Mouse (Mus musculus) midbrain, embryonic 16.5 days (tissue): ENCODE data around the gene Lhfpl5. TPM values are rescaled to one million over a fixed set of nuclear protein-coding genes. Genes with fewer than 3 reads are reported as not detected.
"Not testable (repeated sequence)": the region's sequence is repeated elsewhere in the genome, so short reads cannot be mapped to it uniquely, and the experiment has no call there.

Source experiments
- ATAC-seq: fragments of 200-750 bp; cut with Nextera tagmentation; 2 replicates; pipeline ENCODE4 v1.8.0; 2017; ENCODE audit warnings: moderate TSS enrichment
- H3K27ac ChIP-seq: fragments of 300-500 bp; sonication (generic); 2 replicates; pipeline ENCODE4 v1.5.1; 2014; ENCODE audit warnings: mild to moderate bottlenecking, low read length, mixed read lengths
- H3K27me3 ChIP-seq: fragments of 300-500 bp; sonication (generic); 2 replicates; pipeline ENCODE4 v1.6.1; 2014; ENCODE audit warnings: low read depth, low read length, mixed read lengths; ENCODE audit not compliant: control insufficient read depth, insufficient read depth
- H3K36me3 ChIP-seq: fragments of 300-500 bp; sonication (generic); 2 replicates; pipeline ENCODE4 v1.6.1; 2014; ENCODE audit warnings: mild to moderate bottlenecking, low read length, moderate library complexity, mixed read lengths; ENCODE audit not compliant: control insufficient read depth, insufficient read depth
- H3K4me1 ChIP-seq: fragments of 300-500 bp; sonication (generic); 2 replicates; pipeline ENCODE4 v1.6.1; 2014; ENCODE audit warnings: mild to moderate bottlenecking, low read length, mixed read lengths; ENCODE audit not compliant: control insufficient read depth, insufficient read depth
- H3K4me2 ChIP-seq: fragments of 300-500 bp; sonication (generic); 2 replicates; pipeline ENCODE4 v1.6.1; 2014; ENCODE audit warnings: mild to moderate bottlenecking, low read length, mixed read lengths
- H3K4me3 ChIP-seq: fragments of 300-500 bp; sonication (generic); 2 replicates; pipeline ENCODE4 v1.5.1; 2014; ENCODE audit warnings: low read depth, mild to moderate bottlenecking, low read length, moderate library complexity, mixed read lengths
- H3K9ac ChIP-seq: fragments of 300-500 bp; sonication (generic); 2 replicates; pipeline ENCODE4 v1.6.1; 2014; ENCODE audit warnings: low read depth, low read length, mixed read lengths
- H3K9me3 ChIP-seq: fragments of 300-500 bp; sonication (generic); replicated peaks from 2 replicates; pipeline ENCODE4 v1.6.1; 2014; ENCODE audit warnings: mild to moderate bottlenecking, low read length, mixed read lengths; ENCODE audit not compliant: control insufficient read depth, poor library complexity, severe bottlenecking
- WGBS: fragments of 180-500 bp; shearing (Covaris S2); extraction: QIAGEN DNeasy Blood & Tissue Kit; methylation state at CpG from one replicate; pipeline ENCODE4 v1.1.7; 2014; 5-methylcytosine and 5-hydroxymethylcytosine counted together
- polyA plus RNA-seq: library from polyadenylated mRNA; unstranded; fragments of >200 nt; fragmentation: Nextera tagmentation; extraction: Ambion mirVana; gene quantifications from 2 replicates; pipeline ENCODE4 v1.2.1, GENCODE M21; 2015

Lhfpl5 gene
- polyA plus RNA-seq, 1 experiment from 2014 or later, result 16.6 TPM

DNA sequence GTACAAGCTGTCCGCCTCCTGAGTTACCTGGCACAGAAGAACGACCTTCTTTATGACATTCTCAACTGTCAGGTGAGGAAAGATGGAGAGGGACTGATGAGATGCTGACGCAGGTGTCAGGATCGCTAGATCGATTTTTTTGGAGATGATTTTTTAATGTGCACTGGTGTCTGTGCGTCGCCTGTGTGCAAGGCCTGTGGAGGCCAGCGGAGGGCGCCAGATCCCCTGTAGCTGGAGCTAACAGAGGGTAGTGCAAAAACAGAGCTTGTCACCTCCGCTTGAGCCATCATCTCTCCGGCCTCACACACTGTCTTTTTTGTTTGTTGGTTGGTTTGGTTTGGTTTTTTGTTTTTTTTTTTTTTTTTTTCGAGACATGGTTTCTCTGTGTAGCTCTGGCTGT lies 37.6 kb upstream of the Lhfpl5 start:
- WGBS, result 57% methylated on average over 12 of the region's 12 CpGs
- Histone ChIP-seq H3K36me3 (no peaks in the 10 kb centered on the region), H3K4me1 (no peaks in the 10 kb centered on the region), H3K4me3 (no peak overlapping the region), H3K9me3 (peaks cover 6% of the 10 kb centered on the region; the same call in 1 of the 2 replicates), H3K4me2 (no peak overlapping the region), H3K27me3 (no peaks in the 10 kb centered on the region), H3K27ac (no peak overlapping the region), H3K9ac (no peak overlapping the region)
- no peak for ATAC-seq

DNA sequence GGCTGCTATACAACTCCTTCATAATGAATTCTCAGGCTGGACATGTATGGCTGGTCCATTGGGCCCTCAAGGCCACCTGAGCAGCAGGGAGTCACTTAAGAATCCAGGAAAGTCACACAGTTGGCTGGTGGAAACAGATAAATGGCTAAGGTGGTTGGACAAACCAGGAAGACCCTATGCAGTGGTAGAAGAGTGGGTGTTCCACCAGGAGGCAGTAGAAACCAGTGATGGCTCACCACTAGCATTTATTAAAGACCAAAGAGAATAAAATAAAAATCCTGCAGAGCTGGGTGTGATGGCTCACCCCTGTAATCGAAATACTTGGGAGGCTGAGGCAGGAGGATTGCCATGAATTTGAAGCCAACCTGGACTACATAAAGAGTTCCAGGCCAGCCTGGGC lies 28.5 kb upstream of the Lhfpl5 start:
- WGBS, result 77% methylated on average over 1 of the region's 1 CpGs
- Histone ChIP-seq H3K4me3 (no peak overlapping the region), H3K27ac (no peak overlapping the region), H3K4me1 (no peaks in the 10 kb centered on the region), H3K4me2 (no peak overlapping the region), H3K9me3 (no peaks in the 10 kb centered on the region), H3K36me3 (no peaks in the 10 kb centered on the region), H3K27me3 (no peaks in the 10 kb centered on the region), H3K9ac (no peak overlapping the region)
- ATAC-seq, result no peak

DNA sequence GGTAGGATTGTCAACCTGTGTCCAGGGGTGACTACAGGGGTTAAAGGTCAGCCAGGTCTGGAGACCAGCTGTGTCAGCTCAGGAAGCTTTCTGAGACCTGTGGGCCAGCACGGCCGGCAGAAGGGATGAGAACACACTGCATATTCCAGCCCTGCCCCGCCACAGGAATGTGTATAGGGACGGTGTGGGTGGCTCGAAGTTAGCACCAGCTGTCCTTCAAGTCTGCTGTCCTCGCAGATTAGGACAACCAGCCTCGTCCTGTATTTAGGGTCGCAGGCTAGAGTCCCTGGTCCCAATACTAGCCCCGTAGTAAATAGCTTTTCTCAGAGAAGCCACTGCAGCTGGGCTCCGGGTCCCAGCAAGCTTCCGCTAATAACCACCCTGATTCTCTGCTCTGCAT lies 26.9 kb upstream of the Lhfpl5 start:
- 76% methylated on average over 11 of the region's 11 CpGs for WGBS
- H3K4me3 ChIP-seq, result no peak overlapping the region
- no peaks in the 10 kb centered on the region for H3K36me3 ChIP-seq
- H3K9me3 ChIP-seq, result no peaks in the 10 kb centered on the region
- H3K27me3 ChIP-seq, result no peaks in the 10 kb centered on the region
- H3K27ac ChIP-seq, result no peak overlapping the region
- no peak overlapping the region for H3K9ac ChIP-seq
- no peaks in the 10 kb centered on the region for H3K4me1 ChIP-seq
- no peak overlapping the region for H3K4me2 ChIP-seq
- no peak for ATAC-seq

DNA sequence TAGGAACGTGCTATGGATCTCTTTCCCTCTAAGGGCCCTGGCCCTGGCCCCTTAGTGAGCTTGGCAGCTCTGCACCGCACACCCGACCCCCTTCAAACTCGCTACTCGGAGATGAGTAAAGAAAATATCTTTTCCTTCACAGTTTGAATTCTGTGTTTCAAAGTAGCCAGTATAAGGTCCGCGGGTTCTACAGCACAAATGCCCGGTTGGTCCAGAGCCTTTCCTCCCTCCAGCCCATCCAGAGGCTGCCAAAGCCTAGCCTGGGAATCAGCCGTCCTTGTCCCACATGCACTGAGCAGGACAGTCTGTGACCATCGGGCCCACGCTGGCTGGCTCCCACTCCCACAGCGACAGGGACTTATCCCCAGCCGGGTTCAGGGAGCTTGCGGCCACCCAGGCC lies 26.3 kb upstream of the Lhfpl5 start, which contains the start of gene Clpsl2:
TSS of gene Clpsl2 (plus strand) at position 301 of the 400 bp plus-strand sequence.
- H3K9me3 ChIP-seq, result no peaks in the 10 kb centered on the region
- H3K9ac ChIP-seq, result no peak within 1 kb of the TSS
- H3K4me3 ChIP-seq, result no peak within 1 kb of the TSS
- 76% methylated on average over 14 of the region's 14 CpGs for WGBS
- no peaks in the 10 kb centered on the region for H3K36me3 ChIP-seq
- H3K27ac ChIP-seq, result no peak within 1 kb of the TSS
- no peak within 1 kb of the TSS for H3K4me2 ChIP-seq
- H3K27me3 ChIP-seq, result no peaks in the 10 kb centered on the region
- H3K4me1 ChIP-seq, result no peaks in the 10 kb centered on the region
- ATAC-seq, result no peak

DNA sequence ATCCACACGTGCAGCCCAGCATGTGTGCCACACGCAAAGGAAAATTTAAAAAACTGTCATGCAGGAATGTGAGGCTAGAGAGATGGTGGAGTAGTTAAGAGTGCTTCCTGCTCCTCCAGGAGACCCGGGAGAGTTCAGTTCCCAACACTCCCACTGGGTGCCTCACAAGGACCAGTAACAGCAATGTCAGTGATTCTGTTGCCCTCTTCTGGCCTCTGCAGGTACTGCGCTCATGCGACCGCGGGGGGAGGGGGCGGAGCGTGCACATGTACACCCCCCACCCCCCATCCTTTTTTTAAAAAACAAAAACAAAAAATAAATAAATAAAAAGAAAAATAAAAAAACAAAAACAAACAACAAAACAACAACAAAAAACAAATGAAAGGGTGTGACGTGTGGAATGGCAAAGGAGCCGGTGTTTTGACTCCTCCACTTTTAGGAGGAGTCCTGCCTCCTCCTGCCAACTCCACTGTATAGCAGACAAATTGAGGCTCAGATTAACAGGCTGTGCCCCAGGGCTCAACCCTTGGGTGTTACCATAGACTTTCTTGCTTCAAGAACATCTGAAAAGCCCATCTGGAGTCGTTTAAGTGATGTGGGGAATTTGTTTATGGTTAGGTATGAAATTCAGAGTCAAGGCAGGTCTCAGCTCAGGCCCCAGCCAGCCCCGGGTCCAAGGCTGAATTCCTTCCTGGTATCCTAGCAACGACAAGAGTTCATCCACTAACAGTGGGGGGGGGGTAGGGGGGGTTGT lies 22.2 kb upstream of the Lhfpl5 start:
- 4% methylated on average over 14 of the region's 14 CpGs for WGBS
- no peak overlapping the region for H3K4me2 ChIP-seq
- no peak overlapping the region for H3K4me3 ChIP-seq
- ATAC-seq, result no peak
- no peaks in the 10 kb centered on the region for H3K27me3 ChIP-seq
- H3K36me3 ChIP-seq, result no peaks in the 10 kb centered on the region
- no peaks in the 10 kb centered on the region for H3K9me3 ChIP-seq
- no peak overlapping the region for H3K27ac ChIP-seq
- no peak overlapping the region for H3K9ac ChIP-seq
- no peaks in the 10 kb centered on the region; the same call in 1 of the 2 replicates for H3K4me1 ChIP-seq

DNA sequence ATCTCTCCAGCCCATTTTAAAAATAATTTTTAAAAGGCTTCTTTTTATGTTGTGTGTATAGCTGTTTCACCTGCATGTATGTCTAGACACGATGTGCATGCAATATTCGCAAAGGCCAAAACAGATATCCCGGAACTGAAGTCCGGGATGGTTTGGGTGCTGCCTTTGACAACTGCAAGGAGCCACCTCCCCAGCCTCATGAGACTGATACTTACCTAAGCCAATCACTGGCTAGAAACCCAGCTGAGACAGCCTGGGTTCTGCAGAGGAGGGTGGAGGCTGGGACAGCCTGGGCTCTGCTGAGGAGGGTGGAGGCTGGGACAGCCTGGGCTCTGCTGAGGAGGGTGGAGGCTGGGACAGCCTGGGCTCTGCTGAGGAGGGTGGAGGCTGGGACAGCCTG lies 21.4 kb upstream of the Lhfpl5 start:
- not testable (repeated sequence) for H3K36me3 ChIP-seq, H3K4me2 ChIP-seq, H3K4me1 ChIP-seq, H3K4me3 ChIP-seq, H3K9me3 ChIP-seq, H3K27me3 ChIP-seq, ATAC-seq, H3K9ac ChIP-seq, H3K27ac ChIP-seq
- 93% methylated on average over 4 of the region's 4 CpGs for WGBS

DNA sequence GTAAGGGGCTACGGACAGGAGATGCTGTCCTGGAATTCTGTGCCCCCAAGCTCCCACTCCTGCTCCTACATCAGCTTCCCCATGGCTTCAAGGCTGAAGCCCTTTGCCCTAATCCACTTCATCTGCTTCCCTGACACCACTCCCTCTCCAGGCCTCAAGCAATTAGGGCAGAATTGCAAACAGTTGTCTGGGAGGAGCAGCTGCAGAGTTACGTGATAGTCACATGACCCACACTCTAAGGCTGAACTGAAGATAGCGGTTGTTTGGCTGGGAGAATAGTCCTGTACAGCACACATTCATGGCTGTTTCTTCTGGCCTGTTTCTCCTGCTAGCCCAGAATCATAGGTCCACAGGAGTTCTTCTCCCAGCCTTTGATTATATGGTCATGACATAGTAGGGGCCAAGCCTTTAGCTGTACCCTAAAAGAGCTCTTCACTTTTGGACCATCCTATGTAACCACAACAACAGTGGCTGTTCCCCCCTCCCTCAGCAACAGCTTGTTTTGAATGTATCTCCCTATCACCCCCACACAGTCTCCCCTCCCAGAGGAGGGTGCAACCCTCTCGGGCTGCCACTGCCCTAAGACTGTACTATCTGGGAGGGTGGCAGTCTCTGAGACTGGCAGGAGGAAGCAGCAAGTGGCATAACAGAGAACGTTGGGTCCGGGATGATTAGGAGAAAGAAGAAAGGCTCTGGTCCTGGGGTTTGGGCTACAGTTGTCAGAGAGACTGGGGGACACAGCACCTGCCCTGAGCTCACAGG lies 18.6 kb upstream of the Lhfpl5 start:
- Histone ChIP-seq H3K4me2 (no peak overlapping the region), H3K4me3 (no peak overlapping the region), H3K9ac (no peak overlapping the region), H3K9me3 (no peaks in the 10 kb centered on the region), H3K36me3 (no peaks in the 10 kb centered on the region), H3K27me3 (no peaks in the 10 kb centered on the region), H3K27ac (no peak overlapping the region), H3K4me1 (no peaks in the 10 kb centered on the region; the same call in 1 of the 2 replicates)
- 55% methylated on average over 6 of the region's 6 CpGs for WGBS
- ATAC-seq, result no peak

DNA sequence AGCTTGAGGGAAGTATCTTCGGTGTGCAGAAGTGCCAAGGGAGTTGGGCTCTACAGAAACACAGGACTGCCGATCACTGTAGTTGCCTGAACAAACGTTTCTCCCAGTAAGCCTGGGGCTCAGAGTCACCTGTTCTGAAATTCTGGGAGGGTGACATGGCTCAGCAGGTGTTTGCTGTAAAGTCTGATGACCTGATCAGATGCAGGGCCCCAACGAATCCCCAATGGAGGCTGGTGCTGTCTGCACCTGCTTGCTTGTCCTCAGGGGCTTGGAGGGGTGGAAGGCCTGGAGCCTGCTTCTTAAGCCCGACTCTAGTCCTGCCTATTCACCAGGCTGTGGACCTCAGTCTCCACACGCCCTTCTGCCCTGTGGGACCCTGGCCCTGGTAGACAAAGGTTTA lies 17.7 kb upstream of the Lhfpl5 start:
- 78% methylated on average over 6 of the region's 6 CpGs for WGBS

DNA sequence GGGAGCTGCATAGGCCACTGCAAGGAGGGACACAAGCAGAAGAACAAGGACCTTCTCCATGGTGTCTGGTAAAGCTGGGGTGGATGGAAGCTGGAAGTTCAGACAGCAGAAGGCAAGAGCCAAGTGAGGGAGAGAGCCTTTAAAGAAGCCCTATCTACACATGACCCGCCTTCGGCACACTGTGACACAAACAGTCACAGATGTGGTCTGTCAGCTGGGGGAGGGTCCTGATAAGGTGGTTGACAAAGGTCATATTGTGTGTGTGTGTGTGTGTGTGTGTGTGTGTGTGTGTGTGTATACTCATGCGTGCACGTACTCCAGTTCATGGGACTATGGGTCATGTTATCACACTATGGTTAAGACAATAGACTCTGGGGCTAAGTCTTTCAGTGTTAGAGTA lies 14.8 kb upstream of the Lhfpl5 start, which contains the start of gene Clps:
TSS of gene Clps (minus strand) at position 169 of the 400 bp plus-strand sequence.
- no peak for ATAC-seq
- Histone ChIP-seq H3K27ac (no peak within 1 kb of the TSS), H3K4me1 (no peaks in the 10 kb centered on the region; the same call in 1 of the 2 replicates), H3K36me3 (no peaks in the 10 kb centered on the region), H3K4me2 (no peak within 1 kb of the TSS), H3K4me3 (no peak within 1 kb of the TSS), H3K27me3 (no peaks in the 10 kb centered on the region), H3K9ac (no peak within 1 kb of the TSS), H3K9me3 (no peaks in the 10 kb centered on the region)
- 91% methylated on average over 4 of the region's 4 CpGs for WGBS

More for the DNA sequence above, 17.7 kb upstream of the Lhfpl5 start:
- no peak overlapping the region for H3K4me3 ChIP-seq
- ATAC-seq, result no peak
- no peaks in the 10 kb centered on the region for H3K9me3 ChIP-seq
- H3K27me3 ChIP-seq, result no peaks in the 10 kb centered on the region
- no peak overlapping the region for H3K4me2 ChIP-seq
- H3K9ac ChIP-seq, result no peak overlapping the region
- no peaks in the 10 kb centered on the region for H3K36me3 ChIP-seq
- no peak overlapping the region for H3K27ac ChIP-seq
- no peaks in the 10 kb centered on the region; the same call in 1 of the 2 replicates for H3K4me1 ChIP-seq
